Mouse (Mus musculus): ENCODE results near the gene Camk2n1. TPM values are rescaled to one million over a fixed set of nuclear protein-coding genes. Genes with fewer than 3 reads are reported as not detected.

Camk2n1 gene
- polyA plus RNA-seq, 1 experiment = 0.12 TPM

GRCm38 (mm10) chr4:138501048-138501447, 46.9 kb downstream of the Camk2n1 start:
- no peak for TF ChIP-seq POLR2A (IDR thresholded peaks at IDR 0.05; ENCODE audit: borderline replicate concordance, low read depth, low read length)
- no peak for TF ChIP-seq CTCF (IDR thresholded peaks at IDR 0.05; ENCODE audit: low read depth, low read length)
- Histone ChIP-seq H3K27ac (ENCODE audit: insufficient read depth, low read depth, low read length) (no peak overlapping the region), H3K4me1 (ENCODE audit: control insufficient read depth, insufficient read depth, low read length) (no peaks in the 10 kb centered on the region), H3K4me3 (ENCODE audit: insufficient read depth, low read length) (no peak overlapping the region)

GRCm38 (mm10) chr4:138504632-138505101, 50.6 kb downstream of the Camk2n1 start:
- TF ChIP-seq POLR2A (IDR thresholded peaks at IDR 0.05; ENCODE audit: borderline replicate concordance, low read depth, low read length) = no peak
- TF ChIP-seq CTCF (IDR thresholded peaks at IDR 0.05; ENCODE audit: low read depth, low read length) = no peak
- Histone ChIP-seq H3K27ac (ENCODE audit: insufficient read depth, low read depth, low read length) (no peak overlapping the region), H3K4me3 (ENCODE audit: insufficient read depth, low read length) (no peak overlapping the region), H3K4me1 (ENCODE audit: control insufficient read depth, insufficient read depth, low read length) (no peaks in the 10 kb centered on the region)

- no peaks in the 10 kb centered on the region for H3K4me1 ChIP-seq (ENCODE audit: control insufficient read depth, insufficient read depth, low read length)
- H3K4me3 ChIP-seq (ENCODE audit: insufficient read depth, low read length) = no peak overlapping the region
- H3K27ac ChIP-seq (ENCODE audit: insufficient read depth, low read depth, low read length) = no peak overlapping the region
Measured at GRCm38 (mm10) chr4:138505171-138505870, 51.2 kb downstream of the Camk2n1 start.

DNA sequence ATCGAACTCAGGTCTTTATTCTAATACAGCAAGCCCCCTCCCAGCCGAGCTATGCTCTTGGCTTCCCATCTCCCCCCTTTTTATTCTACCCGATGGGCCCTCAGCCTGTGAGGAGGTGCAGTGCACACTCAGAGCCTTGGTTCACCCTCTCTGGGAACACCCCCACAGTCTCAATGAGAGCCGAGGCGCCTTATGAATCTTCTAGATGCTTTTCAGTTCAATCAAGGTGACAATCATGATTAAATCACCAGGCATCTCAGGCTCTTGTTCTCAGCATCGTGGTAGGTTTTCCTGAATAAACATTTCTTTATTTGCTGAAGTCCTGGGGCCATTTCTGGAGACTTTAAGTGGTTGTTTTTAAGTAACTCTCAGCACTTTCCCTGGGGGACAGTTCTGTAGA, 53.8 kb downstream of the Camk2n1 start:
- H3K4me1 ChIP-seq (ENCODE audit: control insufficient read depth, insufficient read depth, low read length) = no peaks in the 10 kb centered on the region
- no peak for TF ChIP-seq CTCF (IDR thresholded peaks at IDR 0.05; ENCODE audit: low read depth, low read length)
- TF ChIP-seq POLR2A (IDR thresholded peaks at IDR 0.05; ENCODE audit: borderline replicate concordance, low read depth, low read length) = no peak
- no peak overlapping the region for H3K27ac ChIP-seq (ENCODE audit: insufficient read depth, low read depth, low read length)
- no peak overlapping the region for H3K4me3 ChIP-seq (ENCODE audit: insufficient read depth, low read length)

More at GRCm38 (mm10) chr4:138505171-138505870, 51.2 kb downstream of the Camk2n1 start:
- TF ChIP-seq CTCF (IDR thresholded peaks at IDR 0.05; ENCODE audit: low read depth, low read length) (peak; percentile 74), POLR2A (IDR thresholded peaks at IDR 0.05; ENCODE audit: borderline replicate concordance, low read depth, low read length) (no peak)

Other genes starting within 250 kb of the Camk2n1 start
- gene Hp1bp3, start 238.0 kb upstream of the Camk2n1 start, polyA plus RNA-seq (2012; ENCODE audit: insufficient read depth, insufficient read length, missing spikeins) = 141 TPM in 2 replicates
- gene Sh2d5, start 203.9 kb upstream of the Camk2n1 start, polyA plus RNA-seq (2012; ENCODE audit: insufficient read depth, insufficient read length, missing spikeins) = 0.16 TPM in 1 of 2 replicates, not detected in the other
- gene Kif17, start 203.9 kb upstream of the Camk2n1 start, polyA plus RNA-seq (2012; ENCODE audit: insufficient read depth, insufficient read length, missing spikeins) = not detected in 2 replicates
- gene Ddost, start 149.6 kb upstream of the Camk2n1 start, polyA plus RNA-seq (2012; ENCODE audit: insufficient read depth, insufficient read length, missing spikeins) = 112 and 119 TPM in 2 replicates
- gene Pink1, start 128.0 kb upstream of the Camk2n1 start, polyA plus RNA-seq (2012; ENCODE audit: insufficient read depth, insufficient read length, missing spikeins) = 79.8 and 87.1 TPM in 2 replicates
- not detected in 2 replicates for gene Cda, start 86.3 kb upstream of the Camk2n1 start, polyA plus RNA-seq (2012; ENCODE audit: insufficient read depth, insufficient read length, missing spikeins)
- gene Fam43b, start 57.8 kb upstream of the Camk2n1 start, polyA plus RNA-seq (2012; ENCODE audit: insufficient read depth, insufficient read length, missing spikeins) = not detected in 2 replicates
- 12.7 and 13.7 TPM in 2 replicates for gene Mul1, start 19.6 kb upstream of the Camk2n1 start, polyA plus RNA-seq (2012; ENCODE audit: insufficient read depth, insufficient read length, missing spikeins)
- not detected in 2 replicates for gene Vwa5b1, start 181.6 kb downstream of the Camk2n1 start, polyA plus RNA-seq (2012; ENCODE audit: insufficient read depth, insufficient read length, missing spikeins)

All from bone marrow macrophage, adult 2 months (primary cell).